ENCODE assay signal across 8 mouse cellular contexts in the genomic region with DNA sequence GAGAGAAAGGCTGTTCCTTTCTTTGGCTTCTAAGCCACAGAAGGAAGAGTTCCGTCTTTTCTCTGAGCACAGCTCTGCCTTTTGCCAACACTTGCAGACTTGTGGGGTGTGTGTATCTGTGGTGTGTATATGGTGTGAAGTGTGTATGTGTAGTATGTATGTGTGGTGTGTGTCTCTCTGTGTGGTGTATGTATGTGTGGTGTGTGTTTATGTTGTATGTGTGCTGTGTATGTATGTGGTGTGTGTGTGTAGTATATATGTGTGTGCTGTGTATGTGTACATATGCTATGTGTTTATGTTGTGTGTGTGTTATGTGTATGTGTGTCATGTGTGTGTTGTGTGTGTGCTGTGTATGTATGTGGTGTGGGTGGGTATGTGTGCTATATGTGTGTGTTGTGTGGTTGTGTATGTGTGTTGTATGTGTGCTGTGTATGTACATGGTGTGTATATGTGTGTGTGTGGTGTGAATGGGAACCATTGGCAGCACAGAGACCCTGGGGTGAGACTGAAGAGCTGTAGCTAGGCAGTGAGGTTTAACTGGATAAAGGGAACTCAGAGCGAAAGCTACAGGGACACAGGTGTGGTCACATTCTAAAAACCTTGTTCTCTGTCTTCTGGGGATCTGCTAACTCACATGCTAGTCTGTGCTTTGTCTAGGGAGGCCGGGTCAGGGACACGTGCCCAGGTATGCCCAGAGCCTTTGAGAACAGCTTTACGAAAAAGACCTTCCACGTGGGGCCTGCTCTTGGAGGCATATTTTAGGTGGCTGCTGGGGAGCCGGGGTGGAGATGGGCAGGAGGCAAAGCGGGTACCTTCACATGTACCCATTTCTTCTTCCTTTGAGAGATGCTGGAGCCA. TPM values are rescaled to one million over a fixed set of nuclear protein-coding genes. Genes with fewer than 3 reads are reported as not detected.
DNase-seq lines count a peak whose midpoint lies in the region; ATAC-seq lines count a peak whose summit lies in the region.

No protein-coding gene starts in this region.

- H3K36me3 ChIP-seq in kidney, embryonic 16.5 days (ENCODE audit: insufficient read depth, low read length) = no peaks in the 10 kb centered on the region
- H3K36me3 ChIP-seq in embryonic facial prominence, embryonic 13.5 days = peaks cover 29% of the 10 kb centered on the region
- peaks cover 36% of the 10 kb centered on the region for H3K36me3 ChIP-seq in forebrain, embryonic 14.5 days (ENCODE audit: control insufficient read depth, insufficient read depth, low read length)

- H3K9me3 ChIP-seq in kidney, embryonic 16.5 days (ENCODE audit: low read length) = no peaks in the 10 kb centered on the region
- H3K9me3 ChIP-seq in embryonic facial prominence, embryonic 13.5 days = no peaks in the 10 kb centered on the region
- H3K9me3 ChIP-seq in forebrain, embryonic 14.5 days (replicated peaks; ENCODE audit: control insufficient read depth, low read length) = no peaks in the 10 kb centered on the region

- no peak overlapping the region for H3K4me3 ChIP-seq in kidney, embryonic 16.5 days (ENCODE audit: low read length)
- H3K4me3 ChIP-seq in embryonic facial prominence, embryonic 13.5 days = no peak overlapping the region
- no peak overlapping the region for H3K4me3 ChIP-seq in forebrain, embryonic 14.5 days (ENCODE audit: low read depth, low read length)

- H3K4me1 ChIP-seq in kidney, embryonic 16.5 days (ENCODE audit: insufficient read depth, low read length) = no peaks in the 10 kb centered on the region
- 0 out of 2 replicates have a peak, but pooled peaks cover 3% of the 10 kb centered on the region for H3K4me1 ChIP-seq in embryonic facial prominence, embryonic 13.5 days
- no peaks in the 10 kb centered on the region for H3K4me1 ChIP-seq in forebrain, embryonic 14.5 days (ENCODE audit: control insufficient read depth, insufficient read depth, low read length)

- H3K27me3 ChIP-seq in kidney, embryonic 16.5 days (ENCODE audit: insufficient read depth, low read length) = no peaks in the 10 kb centered on the region
- H3K27me3 ChIP-seq in embryonic facial prominence, embryonic 13.5 days = no peaks in the 10 kb centered on the region
- H3K27me3 ChIP-seq in forebrain, embryonic 14.5 days (replicated peaks; ENCODE audit: control insufficient read depth, insufficient read depth, low read length) = no peaks in the 10 kb centered on the region

- ATAC-seq in kidney, embryonic 16.5 days (ENCODE audit: low FRiP score, low TSS enrichment) = peak; percentile 57
- ATAC-seq in embryonic facial prominence, embryonic 13.5 days (ENCODE audit: insufficient number of reproducible peaks, insufficient read depth, low FRiP score, low TSS enrichment, low read depth) = 0 out of 2 replicates have a peak, but pooled peaks have one; percentile 62
- ATAC-seq in forebrain, embryonic 14.5 days = peak; percentile 44; the same call in 1 of the 2 replicates
- peak; percentile 33; the same call in 1 of the 2 replicates for ATAC-seq in megakaryocyte, adult 5-6 weeks (ENCODE audit: poor library complexity, severe bottlenecking)

- intact Hi-C loops in left cerebral cortex, postnatal 25 days (cut with DNase I) = loop anchor here (1.0 to 5.0 kb wide), 3 partner anchors 136 to 208 kb away; a partner anchor contains a TSS

- DNase-seq in kidney, postnatal 4 days = no peak
- no peak for DNase-seq in forebrain, embryonic 14.5 days (ENCODE audit: low spot score)
- no peak for DNase-seq in left cerebral cortex, adult 11 months (ENCODE audit: low spot score)
- no peak for DNase-seq in c-Kit-positive CD71-positive TER-119-positive erythroid progenitor cells, embryonic 14.5 days (ENCODE audit: low spot score)
- DNase-seq in left cerebral cortex, postnatal 25 days (ENCODE audit: low spot score in 2 of 2) = no peak

- 72% methylated on average over 8 of the region's 8 CpGs for WGBS in kidney, embryonic 16.5 days
- 66% methylated on average over 8 of the region's 8 CpGs for WGBS in embryonic facial prominence, embryonic 13.5 days
- WGBS in forebrain, embryonic 14.5 days = 68% methylated on average over 8 of the region's 8 CpGs

- no peak overlapping the region for H3K9ac ChIP-seq in kidney, embryonic 16.5 days (replicated peaks; ENCODE audit: low read length)
- no peak overlapping the region for H3K9ac ChIP-seq in embryonic facial prominence, embryonic 13.5 days
- no peak overlapping the region for H3K9ac ChIP-seq in forebrain, embryonic 14.5 days (ENCODE audit: low read length)

- no peak overlapping the region for H3K27ac ChIP-seq in kidney, embryonic 16.5 days (ENCODE audit: low read length)
- H3K27ac ChIP-seq in embryonic facial prominence, embryonic 13.5 days = no peak overlapping the region
- H3K27ac ChIP-seq in forebrain, embryonic 14.5 days (ENCODE audit: low read depth, low read length) = no peak overlapping the region

- H3K4me2 ChIP-seq in kidney, embryonic 16.5 days (replicated peaks; ENCODE audit: low read depth, low read length) = no peak overlapping the region
- no peak overlapping the region for H3K4me2 ChIP-seq in embryonic facial prominence, embryonic 13.5 days
- no peak overlapping the region for H3K4me2 ChIP-seq in forebrain, embryonic 14.5 days (ENCODE audit: low read length)

RNA-seq across cellular contexts. Expression of a gene that starts 54.5 kb away (rescaled TPM):
- 26.8 and 29.1 TPM in 2 replicates for polyA plus RNA-seq in kidney, embryonic 16.5 days (2015; fragmentation: Nextera tagmentation; extraction: Ambion mirVana)
- polyA plus RNA-seq in embryonic facial prominence, embryonic 13.5 days (2015; fragmentation: Nextera tagmentation; extraction: Ambion mirVana) = 16.4 and 17.2 TPM in 2 replicates
- 28.9 and 29.5 TPM in 2 replicates for polyA plus RNA-seq in forebrain, embryonic 14.5 days (2014; fragmentation: Nextera tagmentation; extraction: Ambion mirVana)
- 74.3 and 89.0 TPM in 2 replicates for total RNA-seq in megakaryocyte, adult 5-6 weeks (2015)
- 48.1 and 51.6 TPM in 2 replicates for total RNA-seq in megakaryocyte, adult 5-6 weeks (2017)
- 10 to 100 TPM in 1 of 2 experiments, 1 to 10 TPM in 1; 9.4 to 10.4 TPM for total RNA-seq in left cerebral cortex, postnatal 25 days (2021)
